Mouse (Mus musculus) midbrain, embryonic 14.5 days (tissue): Measurements from ENCODE around the gene Pigk. TPM values are rescaled to one million over a fixed set of nuclear protein-coding genes. Genes with fewer than 3 reads are reported as not detected.
"Not testable (repeated sequence)": the region's sequence is repeated elsewhere in the genome, so short reads cannot be mapped to it uniquely, and the experiment has no call there.

ENCODE experiments used
- ATAC-seq: fragments of 200-750 bp; cut with Nextera tagmentation; 2 replicates; pipeline ENCODE4 v1.8.0; 2017; ENCODE audit warnings: moderate number of reproducible peaks, moderate library complexity; ENCODE audit not compliant: low FRiP score, low TSS enrichment
- DNase-seq: peaks from one replicate; pipeline ENCODE4 v3.0.0-alpha.2; 2015
- H3K27ac ChIP-seq: fragments of 300-500 bp; sonication (generic); replicated peaks from 2 replicates; pipeline ENCODE4 v1.5.1; 2014; ENCODE audit warnings: mild to moderate bottlenecking, low read depth, low read length, moderate library complexity
- H3K27me3 ChIP-seq: fragments of 300-500 bp; sonication (generic); 2 replicates; pipeline ENCODE4 v1.6.1; 2014; ENCODE audit warnings: low read length, control low read depth, mixed read lengths; ENCODE audit not compliant: control insufficient read depth, insufficient read depth
- H3K36me3 ChIP-seq: fragments of 300-500 bp; sonication (generic); 2 replicates; pipeline ENCODE4 v1.6.1; 2014; ENCODE audit warnings: low read length, control low read depth; ENCODE audit not compliant: control insufficient read depth, insufficient read depth
- H3K4me1 ChIP-seq: fragments of 300-500 bp; sonication (generic); 2 replicates; pipeline ENCODE4 v1.6.1; 2014; ENCODE audit warnings: mild to moderate bottlenecking, antibody characterized with exemption, low read length, control low read depth; ENCODE audit not compliant: control insufficient read depth, insufficient read depth
- H3K4me2 ChIP-seq: fragments of 300-500 bp; sonication (generic); 2 replicates; pipeline ENCODE4 v1.6.1; 2014; ENCODE audit warnings: mild to moderate bottlenecking, low read length, moderate library complexity
- H3K4me3 ChIP-seq: fragments of 300-500 bp; sonication (generic); replicated peaks from 2 replicates; pipeline ENCODE4 v1.5.1; 2014; ENCODE audit warnings: low read depth, low read length
- H3K9ac ChIP-seq: fragments of 300-500 bp; sonication (generic); replicated peaks from 2 replicates; pipeline ENCODE4 v1.6.1; 2014; ENCODE audit warnings: mild to moderate bottlenecking, low read length, moderate library complexity
- H3K9me3 ChIP-seq: fragments of 300-500 bp; sonication (generic); 2 replicates; pipeline ENCODE4 v1.6.1; 2016; ENCODE audit warnings: low read length, control low read depth, mixed read lengths; ENCODE audit not compliant: control insufficient read depth
- WGBS: fragments of 180-500 bp; shearing (Covaris S2); extraction: QIAGEN DNeasy Blood & Tissue Kit; methylation state at CpG from one replicate; pipeline ENCODE4 v1.1.7; 2014; 5-methylcytosine and 5-hydroxymethylcytosine counted together
- polyA plus RNA-seq: library from polyadenylated mRNA; unstranded; fragments of >200 nt; fragmentation: Nextera tagmentation; extraction: Ambion mirVana; gene quantifications from 2 replicates; pipeline ENCODE4 v1.2.1, GENCODE M21; 2014

Gene Pigk
- polyA plus RNA-seq, 1 experiment from 2014 or later, result 50.6 TPM

DNA sequence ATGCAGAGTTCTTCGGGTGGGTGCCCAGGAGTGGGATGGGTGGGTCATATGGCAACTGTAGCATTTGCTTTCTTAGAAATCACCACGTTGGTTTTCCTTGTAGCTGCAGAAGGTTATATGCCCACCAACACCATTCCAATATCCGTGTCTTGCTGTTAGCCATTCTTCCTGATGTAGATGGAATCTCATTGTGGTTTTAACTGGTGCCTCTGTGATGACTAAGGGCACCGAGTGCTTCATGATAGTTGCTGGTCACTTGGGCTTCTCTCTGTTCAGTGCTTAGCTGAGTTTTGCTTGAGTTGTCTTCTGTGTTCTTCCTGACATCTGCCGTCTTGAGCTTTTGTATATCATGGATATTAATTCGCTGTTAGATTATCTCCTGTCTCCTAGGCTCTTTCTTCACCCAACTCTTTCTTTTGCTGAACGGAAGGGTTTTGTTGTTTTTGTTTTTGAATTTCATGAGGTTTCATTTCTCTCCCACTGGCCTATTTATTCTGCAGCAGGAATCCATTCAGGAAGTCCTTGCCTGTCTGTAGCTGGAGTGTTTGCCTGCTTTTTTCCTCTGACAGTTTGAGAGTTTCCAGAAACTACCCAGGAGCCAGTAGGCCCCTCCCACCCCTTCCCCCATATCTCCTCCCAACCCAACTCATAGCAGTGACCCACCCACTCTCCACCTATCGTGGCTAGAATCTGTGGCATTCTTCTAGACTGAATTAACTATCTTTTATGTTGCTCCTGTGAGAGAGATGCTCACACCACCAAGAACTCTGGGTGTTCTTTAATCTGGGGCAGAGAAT is 50.8 kb downstream of the Pigk start:
- no peaks in the 10 kb centered on the region for H3K9me3 ChIP-seq
- no peak overlapping the region for H3K27ac ChIP-seq
- H3K27me3 ChIP-seq, result no peaks in the 10 kb centered on the region
- no peaks in the 10 kb centered on the region for H3K4me1 ChIP-seq
- ATAC-seq (no peak), DNase-seq (no peak)
- 50% methylated on average over 8 of the region's 8 CpGs for WGBS
- H3K4me2 ChIP-seq, result no peak overlapping the region
- H3K36me3 ChIP-seq, result peaks cover 13% of the 10 kb centered on the region; the same call in 1 of the 2 replicates
- H3K4me3 ChIP-seq, result no peak overlapping the region
- no peak overlapping the region for H3K9ac ChIP-seq

DNA sequence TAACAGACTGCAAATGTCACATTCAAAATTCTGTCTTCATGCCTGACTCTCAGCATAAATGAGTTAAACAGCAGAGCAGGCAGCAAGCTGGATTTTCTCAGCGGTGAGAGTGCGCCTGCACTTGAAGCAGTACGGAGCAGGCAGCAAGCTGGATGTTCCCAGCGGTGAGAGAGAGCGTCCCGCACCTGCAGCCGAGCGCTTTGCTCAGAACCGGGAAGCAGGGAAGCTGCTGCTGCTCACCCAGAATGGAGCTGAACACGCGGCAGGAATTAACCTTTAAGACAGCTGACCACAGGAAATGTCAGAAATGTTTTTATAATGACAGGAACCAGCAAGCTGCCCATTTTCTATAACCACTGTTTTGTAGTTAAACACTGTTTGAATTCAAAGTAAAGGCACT is 53.6 kb downstream of the Pigk start:
- DNase-seq, result peak; percentile 54
- no peak for ATAC-seq
- H3K9ac ChIP-seq, result no peak overlapping the region
- 73% methylated on average over 11 of the region's 11 CpGs for WGBS
- H3K4me1 ChIP-seq, result no peaks in the 10 kb centered on the region
- H3K9me3 ChIP-seq, result no peaks in the 10 kb centered on the region
- H3K27me3 ChIP-seq, result no peaks in the 10 kb centered on the region
- no peak overlapping the region for H3K27ac ChIP-seq
- no peak overlapping the region for H3K4me2 ChIP-seq
- H3K4me3 ChIP-seq, result no peak overlapping the region
- peaks cover 13% of the 10 kb centered on the region; the same call in 1 of the 2 replicates for H3K36me3 ChIP-seq

DNA sequence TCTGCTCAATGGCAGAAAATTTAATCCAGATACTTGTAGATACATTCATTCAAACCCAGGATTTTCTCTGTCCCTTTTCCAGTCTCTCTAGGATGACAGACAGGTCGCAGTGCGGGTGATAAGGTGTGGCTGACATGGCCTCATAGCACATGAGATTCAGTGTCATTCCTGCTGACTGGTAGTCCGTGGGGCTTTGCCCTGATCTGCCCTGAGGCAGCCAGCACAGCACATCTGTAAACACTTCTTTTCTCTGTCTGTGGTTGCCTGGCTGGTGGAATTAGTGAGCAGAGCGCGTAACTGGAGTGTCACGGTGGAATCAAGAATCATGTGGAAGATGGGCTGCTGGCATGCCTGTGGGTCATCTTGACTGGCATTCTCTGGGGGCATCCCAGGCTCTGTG is 56.2 kb downstream of the Pigk start:
- H3K4me2 ChIP-seq, result no peak overlapping the region
- H3K36me3 ChIP-seq, result peaks cover 13% of the 10 kb centered on the region; the same call in 1 of the 2 replicates
- no peak overlapping the region for H3K9ac ChIP-seq
- ATAC-seq (no peak), DNase-seq (no peak)
- H3K27ac ChIP-seq, result no peak overlapping the region
- H3K9me3 ChIP-seq, result no peaks in the 10 kb centered on the region
- H3K27me3 ChIP-seq, result no peaks in the 10 kb centered on the region
- H3K4me1 ChIP-seq, result no peaks in the 10 kb centered on the region
- H3K4me3 ChIP-seq, result no peak overlapping the region
- WGBS, result 64% methylated on average over 6 of the region's 6 CpGs

- H3K4me3 ChIP-seq, result no peak overlapping the region
- ATAC-seq (no peak), DNase-seq (no peak)
- H3K9ac ChIP-seq, result no peak overlapping the region
- H3K9me3 ChIP-seq, result no peaks in the 10 kb centered on the region
- no peaks in the 10 kb centered on the region for H3K27me3 ChIP-seq
- 80% methylated on average over 6 of the region's 6 CpGs for WGBS
- H3K4me1 ChIP-seq, result no peaks in the 10 kb centered on the region
- H3K36me3 ChIP-seq, result no peaks in the 10 kb centered on the region
- H3K4me2 ChIP-seq, result no peak overlapping the region
- H3K27ac ChIP-seq, result no peak overlapping the region
Measured at GRCm38 (mm10) chr3:152776363-152776762, 62.5 kb downstream of the Pigk start.

DNA sequence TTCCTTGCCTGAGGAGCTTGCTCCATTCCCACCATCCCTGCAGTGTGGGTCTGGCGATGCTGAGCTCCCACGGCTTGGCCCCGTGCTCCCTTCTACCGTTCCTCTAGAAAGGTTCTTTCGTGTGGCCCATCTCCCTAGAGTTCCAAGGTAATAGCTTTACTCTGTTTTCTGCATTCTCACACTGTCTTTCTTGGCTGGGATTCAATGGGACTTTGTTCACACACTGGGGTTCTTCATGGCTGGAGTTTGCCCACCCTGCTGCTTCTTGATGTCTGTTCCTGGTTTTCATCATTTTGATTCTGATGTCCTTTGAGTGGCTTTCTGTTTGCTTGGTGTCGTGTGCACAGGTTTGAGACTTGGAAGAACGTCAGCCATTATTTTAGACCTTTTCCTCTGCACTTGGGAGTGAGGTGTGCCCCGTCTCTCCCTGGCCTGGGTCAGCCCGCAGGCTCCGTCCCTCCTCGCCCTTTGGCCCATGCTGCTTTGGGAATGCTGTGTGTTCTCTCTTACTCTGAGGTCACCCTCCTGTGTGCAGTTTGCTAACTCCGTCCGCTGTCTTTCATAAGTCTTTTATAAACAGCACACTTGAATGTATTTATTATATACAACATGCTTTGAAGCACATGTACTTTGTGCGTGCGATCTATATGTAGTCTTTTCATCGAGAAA is 63.1 kb downstream of the Pigk start:
- Histone ChIP-seq H3K27ac (no peak overlapping the region), H3K4me1 (no peaks in the 10 kb centered on the region), H3K4me2 (no peak overlapping the region), H3K4me3 (no peak overlapping the region), H3K9ac (no peak overlapping the region), H3K27me3 (no peaks in the 10 kb centered on the region), H3K36me3 (no peaks in the 10 kb centered on the region), H3K9me3 (no peaks in the 10 kb centered on the region)
- ATAC-seq (no peak), DNase-seq (no peak)
- 87% methylated on average over 16 of the region's 16 CpGs for WGBS

DNA sequence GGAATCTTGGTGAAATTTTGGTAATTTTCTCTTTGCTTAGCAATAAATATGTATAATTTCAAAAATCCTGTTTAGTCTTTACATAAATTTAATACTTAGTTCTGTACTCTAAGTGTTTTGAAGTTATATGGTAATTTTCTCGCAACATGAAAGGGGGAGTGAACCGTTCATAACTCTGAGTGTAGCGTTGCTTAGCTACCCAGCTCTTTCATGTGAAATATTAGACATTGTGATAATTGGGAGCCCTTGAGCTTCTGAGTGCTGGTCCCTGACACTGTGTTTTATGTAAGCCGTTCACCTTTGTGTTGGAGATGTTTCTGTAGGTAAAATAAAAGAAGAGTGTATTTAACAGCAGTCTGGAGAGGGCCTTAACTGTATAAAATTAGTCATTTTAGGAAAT is 65.9 kb downstream of the Pigk start:
- no peaks in the 10 kb centered on the region for H3K4me1 ChIP-seq
- H3K27me3 ChIP-seq, result no peaks in the 10 kb centered on the region
- H3K9me3 ChIP-seq, result no peaks in the 10 kb centered on the region
- H3K27ac ChIP-seq, result no peak overlapping the region
- DNase-seq, result peak; percentile 42
- H3K4me2 ChIP-seq, result no peak overlapping the region
- no peak overlapping the region for H3K4me3 ChIP-seq
- H3K36me3 ChIP-seq, result no peaks in the 10 kb centered on the region
- whole genome bisulfite sequencing, result 69% methylated on average over 4 of the region's 4 CpGs
- no peak for ATAC-seq
- H3K9ac ChIP-seq, result no peak overlapping the region

- Histone ChIP-seq H3K9ac (no peak overlapping the region), H3K4me1 (no peaks in the 10 kb centered on the region), H3K9me3 (no peaks in the 10 kb centered on the region), H3K27ac (no peak overlapping the region), H3K27me3 (no peaks in the 10 kb centered on the region), H3K4me2 (no peak overlapping the region), H3K4me3 (no peak overlapping the region), H3K36me3 (peaks cover 9% of the 10 kb centered on the region; the same call in 1 of the 2 replicates)
- 25% methylated on average over 7 of the region's 7 CpGs for WGBS
- ATAC-seq, result peak; percentile 84; the same call in 1 of the 2 replicates
- DNase-seq, result peak; percentile 95
Measured at GRCm38 (mm10) chr3:152783792-152784191, 69.9 kb downstream of the Pigk start.

- not testable (repeated sequence) for H3K27me3 ChIP-seq, H3K27ac ChIP-seq, H3K4me3 ChIP-seq, DNase-seq, H3K9me3 ChIP-seq, H3K4me2 ChIP-seq, H3K4me1 ChIP-seq, H3K36me3 ChIP-seq, H3K9ac ChIP-seq, ATAC-seq
- 93% methylated on average over 7 of the region's 13 CpGs for WGBS
Measured at GRCm38 (mm10) chr3:152784353-152784752, 70.5 kb downstream of the Pigk start.
